Mouse (Mus musculus) embryo, embryonic 11 days (tissue): ENCODE measurements around the gene Gm45140.

ENCODE experiments used
- DNase-seq: peaks from one replicate; pipeline ENCODE4 v3.0.0-alpha.2; 2015

Gm45140 gene

DNA sequence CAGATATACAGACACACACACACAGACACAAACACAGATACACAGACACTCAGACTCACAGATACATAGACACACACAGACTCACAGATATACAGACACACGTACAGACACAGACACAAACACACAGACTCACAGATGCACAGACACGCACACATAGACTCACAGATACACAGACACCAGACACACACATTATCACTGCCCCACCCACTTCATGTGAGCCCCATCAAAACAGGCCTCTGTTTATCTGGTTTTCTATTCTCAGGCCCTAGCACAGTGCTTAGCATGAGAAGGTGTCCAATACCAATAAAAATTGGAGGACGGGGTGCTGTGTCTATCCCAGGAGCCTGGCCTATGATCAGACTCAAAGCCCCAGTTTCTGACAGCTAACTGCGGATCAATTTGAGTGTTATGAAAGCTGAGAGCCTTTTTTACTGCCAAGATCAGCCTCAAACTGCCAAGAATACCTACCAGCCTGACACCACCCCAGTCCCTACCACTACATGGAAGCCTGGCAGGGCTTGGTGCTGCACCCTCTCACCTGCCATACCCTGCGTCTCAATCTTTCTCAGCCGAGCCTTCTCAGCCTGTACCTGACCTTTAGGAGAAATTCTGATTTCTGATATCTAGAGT, 39.2 kb downstream of the Gm45140 start:
- DNase-seq, result no peak

DNA sequence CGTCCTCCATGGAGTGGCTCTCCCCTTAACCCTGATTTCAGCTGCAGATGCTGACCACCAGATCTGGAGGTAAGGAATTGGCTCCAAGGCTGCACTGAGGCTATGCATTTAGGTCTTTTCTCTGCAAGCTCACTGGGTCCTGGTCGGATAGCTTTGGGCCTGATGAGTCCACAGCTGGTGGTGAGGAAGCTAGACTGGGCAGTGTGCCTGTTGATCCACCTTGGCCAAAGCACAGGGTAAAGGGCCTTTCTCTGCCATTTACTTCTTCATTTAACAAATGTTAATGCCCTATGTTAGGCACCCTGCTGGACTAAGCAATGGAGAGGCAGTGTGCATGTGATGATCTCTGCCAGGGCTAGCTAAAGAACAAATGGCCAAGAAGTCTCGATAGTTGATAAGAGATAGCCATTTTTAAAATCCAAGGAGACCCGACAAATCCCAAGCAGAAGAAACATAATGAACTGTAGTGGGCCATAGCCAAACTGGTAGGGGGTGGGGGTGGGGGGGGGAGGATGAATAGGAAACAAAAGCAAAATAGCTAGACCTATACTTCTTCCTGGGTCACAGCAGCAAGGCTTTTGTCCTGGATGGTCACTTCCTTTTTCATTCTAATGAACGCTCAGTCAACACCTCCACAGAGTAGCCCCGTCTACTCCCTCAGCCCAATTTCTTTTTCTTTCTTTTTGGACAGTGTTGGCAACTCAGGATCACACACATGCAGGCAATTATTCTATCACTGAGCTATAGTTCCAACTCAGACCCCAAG, 40.0 kb downstream of the Gm45140 start:
- DNase-seq, result no peak

DNA sequence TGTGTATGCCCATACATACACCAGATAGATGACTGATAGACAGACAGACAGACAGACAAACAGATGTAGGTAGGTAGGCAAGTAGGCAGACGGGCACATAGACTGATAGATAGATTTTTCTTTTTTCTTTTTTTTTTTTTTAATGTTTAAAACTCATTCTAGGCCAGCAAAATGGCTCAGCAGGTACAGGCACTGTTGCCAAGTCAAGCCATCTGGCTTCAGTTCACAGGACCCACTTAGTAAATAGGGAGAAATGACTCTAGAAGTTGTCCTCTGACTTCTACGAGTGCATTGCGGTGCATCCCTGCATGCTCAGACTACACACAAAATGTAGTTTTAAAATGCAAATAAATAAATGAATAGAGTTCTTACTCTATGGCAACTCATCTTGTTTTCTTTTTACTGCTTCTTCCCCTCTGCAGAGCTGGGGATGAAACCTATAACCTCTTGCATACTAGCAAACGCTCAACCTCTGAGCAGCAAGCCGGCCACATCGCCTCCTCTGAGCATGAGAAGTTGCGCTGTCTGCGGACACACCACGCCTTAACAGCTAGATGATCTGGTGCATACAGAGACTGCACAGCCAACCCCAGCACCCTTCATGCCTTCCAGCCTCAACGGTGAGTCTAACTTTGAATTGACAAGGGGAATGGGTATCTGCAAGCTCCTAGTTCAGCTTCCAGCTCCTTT, 41.6 kb downstream of the Gm45140 start:
- DNase-seq, result no peak

DNA sequence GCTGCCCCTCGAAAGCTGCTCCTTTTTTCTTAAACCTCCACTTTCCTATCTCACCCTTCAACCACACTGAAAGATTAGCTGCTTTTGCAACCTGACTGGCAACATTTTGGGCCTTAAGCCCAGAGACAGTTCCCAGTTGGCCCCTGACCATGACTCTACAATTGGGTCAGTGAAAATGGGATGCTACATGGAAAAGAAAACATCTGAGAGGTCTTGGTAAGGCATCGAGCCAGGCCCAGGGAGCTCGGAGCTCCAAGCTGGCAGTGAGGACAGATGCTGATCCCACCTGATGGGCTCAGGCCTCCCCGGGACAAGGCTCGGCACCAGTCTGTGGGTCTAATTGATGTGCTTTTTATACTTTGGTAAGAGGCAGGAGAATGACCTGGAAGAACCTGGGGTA, 43.8 kb downstream of the Gm45140 start:
- no peak for DNase-seq

DNA sequence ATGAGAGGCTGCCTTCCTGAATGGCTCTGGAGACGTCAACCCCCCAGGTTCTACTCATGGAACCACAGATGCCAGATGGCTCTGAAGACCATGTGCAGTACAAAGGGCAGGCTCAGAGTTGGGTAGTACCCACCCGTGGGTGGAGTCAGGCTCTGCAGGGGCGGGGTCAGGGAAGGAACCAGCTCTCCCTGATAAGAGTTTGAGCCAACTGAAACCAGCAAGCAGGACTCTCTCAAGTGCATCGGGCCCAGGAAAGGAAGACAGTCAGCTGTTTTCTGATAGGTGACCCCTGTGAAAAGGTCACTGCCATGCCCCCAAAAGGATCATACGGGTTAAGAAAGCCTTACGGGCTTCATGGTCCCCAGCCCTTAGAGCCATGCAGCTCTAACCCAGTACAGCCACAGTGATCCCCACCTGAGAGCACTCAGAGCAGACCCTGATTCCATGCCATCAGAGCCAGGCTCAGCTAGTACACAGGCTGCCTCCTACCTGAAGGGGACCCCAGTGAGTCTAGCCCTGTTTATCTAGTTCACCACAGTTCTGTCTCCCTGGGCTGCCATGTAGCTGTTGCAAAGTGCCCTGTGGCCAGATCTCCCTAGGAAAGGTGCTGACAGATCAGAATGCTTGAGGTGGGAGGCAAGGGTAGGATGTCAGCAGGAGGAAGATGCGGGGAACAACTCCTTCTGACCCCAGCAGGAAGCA, 44.7 kb downstream of the Gm45140 start:
- no peak for DNase-seq

DNA sequence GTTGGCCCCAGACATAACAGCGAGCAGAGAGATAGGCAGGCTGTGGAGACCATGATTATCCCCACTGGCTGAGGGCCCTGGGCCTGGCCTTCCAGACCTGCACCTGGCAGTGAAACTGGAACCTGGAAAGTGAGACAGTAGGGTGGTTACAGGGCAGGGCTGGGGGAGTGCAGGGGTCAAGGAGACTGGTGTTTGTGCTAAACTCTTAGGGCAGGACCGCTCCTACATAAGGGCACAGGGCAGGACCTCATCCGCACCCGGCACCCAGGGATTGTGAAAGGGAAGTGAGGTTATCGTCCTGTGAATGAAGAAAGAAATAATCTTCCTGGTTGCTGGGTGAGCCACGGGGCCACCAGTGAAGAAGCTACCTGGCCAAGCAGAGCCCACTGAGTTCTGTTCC, 45.8 kb downstream of the Gm45140 start:
- DNase-seq, result no peak

DNA sequence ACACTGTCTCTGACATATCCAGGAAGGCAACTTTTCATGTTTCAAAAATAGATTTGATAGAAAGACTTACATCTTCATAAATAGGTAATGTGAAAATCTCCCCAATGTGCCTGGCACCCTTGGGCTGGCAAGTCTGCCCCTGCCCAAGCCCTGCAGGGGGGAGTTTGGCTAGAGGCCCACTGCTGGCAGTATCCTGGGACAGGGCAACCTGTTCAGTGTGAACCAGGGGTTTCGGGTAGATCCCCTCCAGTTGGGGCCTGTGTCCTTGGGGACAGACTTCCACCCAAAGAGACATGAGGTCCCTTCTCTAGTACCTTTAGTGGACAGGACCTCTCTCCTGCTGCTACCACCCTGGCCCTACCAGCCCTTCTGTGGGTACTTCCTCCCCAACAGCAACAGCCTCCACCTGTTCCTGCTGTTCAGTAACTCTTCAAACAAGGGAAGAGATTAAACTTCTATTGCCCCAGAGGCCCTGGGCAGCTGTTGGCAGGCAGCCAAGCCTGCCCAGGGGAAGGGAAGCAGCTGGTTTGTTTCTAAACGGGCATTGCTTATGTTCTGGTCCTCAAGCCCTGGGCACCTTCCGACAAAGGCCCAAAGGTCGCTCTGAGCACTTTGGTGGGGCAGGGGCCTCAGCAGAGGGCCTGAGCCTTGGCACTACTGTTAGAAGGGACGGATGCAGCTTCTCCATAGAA, 46.6 kb downstream of the Gm45140 start:
- no peak for DNase-seq

DNA sequence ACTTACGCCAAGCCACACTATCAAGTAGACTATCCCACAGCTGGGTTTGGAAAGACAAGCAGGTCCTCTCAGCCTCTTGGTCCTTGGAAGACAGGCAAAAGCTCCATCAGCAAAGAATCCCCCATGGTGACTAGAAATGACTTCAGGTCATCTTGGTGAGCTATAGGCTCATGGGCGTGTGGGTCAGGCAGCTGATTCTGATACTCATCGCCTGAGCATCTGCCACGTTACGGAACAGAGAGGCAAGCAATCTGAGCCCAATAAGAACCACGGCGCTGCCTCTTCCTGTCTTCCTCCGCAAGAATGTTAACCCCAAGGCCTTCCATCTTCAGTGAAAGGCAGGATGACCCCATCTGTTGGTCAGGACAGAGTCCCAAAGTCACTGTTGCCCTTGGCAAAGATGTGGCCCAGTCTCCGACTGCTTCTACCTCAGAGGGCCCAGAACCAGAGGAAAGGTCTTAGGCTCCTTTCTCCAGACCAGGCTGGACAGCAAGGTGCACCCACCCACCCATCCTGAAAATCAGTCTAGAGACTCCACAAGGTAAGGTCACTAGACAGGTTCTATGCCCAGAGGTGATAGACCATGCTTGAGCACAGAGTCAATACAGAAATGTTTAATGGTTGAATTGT, 47.2 kb downstream of the Gm45140 start:
- DNase-seq, result no peak

DNA sequence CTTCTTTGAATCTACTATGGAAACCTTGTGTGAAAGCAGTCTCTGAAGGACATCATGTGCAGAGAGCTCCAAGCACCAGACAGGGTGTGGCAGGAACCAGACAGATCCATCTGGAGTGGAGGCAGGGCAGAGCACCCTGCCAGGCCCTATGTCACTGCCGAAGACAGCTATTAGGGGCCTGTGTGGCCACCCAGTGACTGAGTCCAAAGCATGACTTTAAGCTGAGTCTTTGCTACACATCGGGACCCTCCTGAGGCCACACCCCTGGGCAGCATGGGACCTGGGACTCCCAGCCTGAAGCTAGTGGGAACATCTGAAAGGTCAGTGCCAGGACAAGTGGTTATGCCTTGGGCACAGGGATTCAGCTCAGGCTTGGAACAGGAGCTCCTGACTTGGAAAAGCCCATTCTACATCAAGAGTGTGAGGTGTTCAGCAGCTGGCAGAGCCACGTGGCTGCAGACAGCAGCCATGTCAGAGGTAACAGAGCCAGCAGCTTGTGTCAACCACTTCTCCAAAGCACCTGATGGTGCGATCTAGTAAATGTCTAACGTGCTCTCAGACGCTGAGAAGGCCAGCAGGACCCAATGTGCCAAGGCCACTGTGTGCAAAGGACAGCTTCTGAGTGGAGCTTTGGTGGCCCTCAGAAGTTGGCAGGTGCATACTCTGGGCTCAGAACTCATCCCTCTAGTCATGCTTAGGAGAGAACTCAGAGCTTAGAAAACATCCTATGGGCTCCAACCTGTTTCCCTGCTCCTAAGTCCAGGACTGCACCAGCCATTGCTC, 48.3 kb downstream of the Gm45140 start:
- DNase-seq, result no peak

DNA sequence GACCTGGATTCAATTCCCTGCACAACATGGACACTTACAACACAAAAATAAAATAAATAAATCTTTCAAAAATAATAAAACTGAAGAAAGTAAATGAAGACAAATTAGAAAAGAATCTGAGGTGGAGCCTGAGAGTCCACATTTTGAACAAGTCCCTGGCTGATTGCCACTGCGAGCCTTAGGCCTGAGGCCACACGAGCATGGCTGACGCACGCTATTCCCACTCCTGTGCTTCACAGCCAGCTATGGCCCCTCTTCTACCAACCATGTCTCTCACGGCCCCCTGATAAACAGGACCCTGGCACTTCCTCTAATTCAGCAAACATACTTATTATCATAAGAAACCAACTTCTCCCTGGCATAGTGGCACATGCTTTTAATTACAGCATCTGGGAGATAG, 49.0 kb downstream of the Gm45140 start:
- no peak for DNase-seq

DNA sequence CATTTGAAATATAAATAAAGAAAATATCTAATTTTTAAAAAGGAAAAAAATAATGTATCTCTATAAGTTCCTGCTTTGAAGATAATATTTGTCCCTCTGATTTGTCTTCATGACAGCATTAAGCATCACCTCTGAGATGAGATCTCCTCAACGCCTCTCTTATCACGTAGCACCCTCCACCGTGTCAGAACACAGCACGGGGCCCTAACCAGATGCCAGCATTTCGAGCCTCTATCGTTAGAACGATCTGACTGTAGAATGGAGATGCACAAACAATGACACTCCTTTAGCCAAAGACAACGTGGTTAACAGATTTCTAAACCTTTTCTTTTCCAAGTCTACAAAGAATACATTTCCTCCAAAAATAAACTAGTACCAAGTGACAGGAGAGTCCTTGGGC, 51.6 kb downstream of the Gm45140 start:
- DNase-seq, result no peak

DNA sequence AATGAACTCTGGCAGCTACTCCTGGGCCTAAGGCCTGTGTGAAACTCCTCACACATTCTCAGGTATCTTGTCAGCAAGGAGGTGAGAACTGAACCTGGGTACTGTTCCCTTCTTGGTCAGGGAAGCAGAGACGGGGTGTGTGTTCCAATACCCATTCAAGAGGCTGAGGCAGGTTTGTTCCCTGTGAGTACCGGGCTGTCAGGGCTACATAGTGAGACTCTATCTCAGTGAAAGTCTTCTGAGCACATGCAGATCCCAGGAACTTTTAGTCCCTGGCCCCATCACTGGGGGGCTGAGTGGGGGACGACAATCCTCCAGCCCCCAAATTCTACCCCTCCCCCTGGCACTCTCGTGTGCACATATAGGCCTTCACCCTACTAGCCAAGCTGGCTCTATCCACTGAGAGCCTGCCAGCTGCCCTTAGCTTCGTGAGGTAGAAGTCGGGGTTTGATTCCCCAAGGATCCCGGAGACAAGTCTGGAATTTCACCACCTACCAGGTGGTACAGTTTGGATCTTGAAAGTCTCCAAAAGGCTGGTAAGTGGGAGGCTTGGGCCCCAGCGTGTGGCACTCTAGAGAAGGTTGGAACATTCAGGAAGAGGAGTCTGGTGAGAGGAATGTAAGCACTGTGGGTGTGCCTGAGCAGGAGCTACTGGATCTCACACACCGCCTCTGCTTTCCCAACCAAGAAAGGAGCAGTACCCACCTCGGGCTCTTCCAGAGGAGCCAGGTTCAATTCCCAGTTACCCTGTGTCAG, 54.9 kb downstream of the Gm45140 start:
- DNase-seq, result no peak

DNA sequence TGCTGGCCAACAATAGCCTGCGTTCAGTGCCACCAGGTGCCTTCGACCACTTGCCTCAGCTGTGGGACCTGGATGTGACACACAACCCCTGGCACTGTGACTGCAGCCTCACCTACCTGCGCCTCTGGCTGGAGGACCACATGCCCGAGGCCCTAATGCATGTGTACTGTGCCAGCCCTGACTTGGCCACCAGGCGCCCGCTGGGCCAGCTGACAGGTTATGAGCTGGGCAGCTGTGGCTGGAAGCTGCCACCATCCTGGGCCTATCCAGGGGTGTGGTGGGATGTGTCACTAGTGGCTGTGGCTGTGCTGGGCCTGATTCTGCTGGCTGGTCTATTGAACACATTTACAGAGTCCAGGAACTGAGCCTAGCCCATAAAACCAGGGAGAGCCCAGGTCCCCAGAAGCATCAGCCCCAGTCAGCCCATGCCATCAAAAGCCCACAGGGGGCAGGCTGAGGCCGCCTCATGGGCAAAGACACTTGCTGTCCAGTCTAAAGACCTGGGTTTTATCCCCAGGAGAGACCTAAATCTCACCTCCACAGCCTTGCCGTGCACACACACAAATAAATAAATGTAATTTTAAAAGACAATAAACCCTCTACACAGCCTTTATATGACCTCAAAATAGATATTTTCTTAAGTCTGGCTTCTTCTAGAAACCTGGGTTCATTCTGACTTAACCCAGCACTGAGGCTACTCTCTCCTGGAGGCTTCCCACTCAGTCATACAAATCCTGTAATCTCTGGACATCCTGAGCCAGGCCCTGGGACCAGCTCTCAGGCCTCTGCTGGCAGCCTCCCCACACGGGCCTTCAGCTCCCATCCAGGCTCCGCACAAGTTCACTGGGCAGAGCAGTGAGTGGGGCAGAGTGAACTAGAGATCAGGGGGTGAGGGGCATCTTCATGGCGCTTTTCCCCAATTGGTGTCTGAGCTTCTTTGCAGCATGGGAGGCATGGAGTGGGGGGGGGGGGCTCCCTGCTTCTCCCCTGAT, 56.1 kb downstream of the Gm45140 start:
- no peak for DNase-seq

DNA sequence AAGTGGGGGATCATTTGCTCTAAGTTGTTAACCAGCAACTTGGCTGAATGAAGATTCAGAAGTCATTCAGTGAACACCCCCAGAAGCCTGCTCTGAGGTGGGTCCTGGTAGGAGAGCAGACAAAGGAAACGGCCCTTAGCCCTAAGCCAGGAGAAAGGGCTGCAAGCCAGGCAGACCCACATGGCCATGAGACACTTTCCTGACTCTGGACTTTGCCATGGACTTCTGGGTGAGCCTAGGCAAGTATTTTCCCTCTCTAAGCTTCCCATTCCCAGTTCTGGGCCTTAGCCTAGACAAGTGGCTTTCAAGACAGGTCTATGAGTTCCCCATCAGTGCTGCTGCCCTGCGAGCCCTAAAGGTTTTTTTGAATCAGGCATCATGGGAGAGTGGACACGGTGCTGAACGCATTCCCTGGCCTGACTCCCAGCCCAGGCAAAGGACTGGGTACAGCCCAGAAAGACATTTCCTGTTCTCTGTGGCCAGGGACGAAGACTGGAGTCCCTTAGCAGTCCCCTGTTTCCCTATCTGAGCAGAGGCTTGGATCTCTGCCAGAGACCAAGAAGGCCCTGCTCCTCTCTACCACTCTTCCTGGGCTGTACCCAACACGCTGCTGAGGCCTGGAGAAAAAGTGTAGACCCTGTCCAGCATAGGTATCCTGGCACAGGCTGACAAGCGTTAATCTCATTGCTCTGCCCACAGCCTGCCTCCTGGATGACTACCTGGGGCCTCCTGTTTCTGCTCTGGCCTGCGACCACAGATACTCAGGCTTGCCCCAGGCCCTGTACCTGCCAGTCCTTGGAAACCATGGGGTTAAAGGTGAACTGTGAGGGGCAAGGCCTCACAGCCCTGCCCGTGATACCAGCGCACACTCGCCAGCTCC, 57.1 kb downstream of the Gm45140 start:
- DNase-seq, result no peak

DNA sequence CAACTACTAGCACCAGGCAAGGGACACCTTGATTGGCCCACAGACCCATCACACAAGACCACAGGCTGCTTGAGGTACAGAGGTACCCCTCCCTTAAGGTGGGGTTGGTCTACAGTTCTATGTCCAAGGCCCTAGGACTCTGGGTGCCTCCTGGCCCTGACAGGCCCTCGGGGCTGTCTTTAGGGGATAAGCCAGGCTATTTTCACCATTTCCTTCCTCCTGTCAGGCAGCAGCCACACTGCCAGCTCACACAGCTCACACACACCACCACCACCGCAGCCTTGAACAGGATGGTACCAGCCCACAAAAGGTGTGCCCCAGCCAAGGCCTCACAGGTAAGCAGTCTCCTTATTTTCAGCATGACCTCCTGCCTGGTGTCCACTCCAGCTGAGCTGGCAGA, 57.8 kb downstream of the Gm45140 start, which contains the start of gene Gp9:
Gp9 (plus strand) TSS at position 231 of the 400 bp plus-strand sequence.
- DNase-seq, result no peak

DNA sequence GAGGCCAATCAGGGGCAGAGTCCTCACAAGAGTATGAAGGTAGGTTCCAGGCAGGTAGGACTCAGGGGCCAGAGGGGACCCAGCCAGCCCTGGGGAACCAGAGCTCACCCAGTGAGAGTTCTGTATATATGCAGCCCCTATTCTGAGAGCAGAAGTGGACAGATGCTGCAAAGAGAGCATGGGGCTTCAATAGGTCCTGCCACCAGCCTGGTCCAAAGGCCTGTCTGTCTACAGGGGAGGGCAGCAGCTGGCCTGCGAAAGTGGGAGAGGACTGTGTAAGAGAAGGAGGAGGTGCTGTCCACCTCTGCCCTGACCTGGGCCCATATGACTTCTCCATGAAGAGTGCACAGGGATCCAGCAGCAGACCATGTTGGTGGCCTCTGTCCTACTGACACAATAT, 58.9 kb downstream of the Gm45140 start:
- DNase-seq, result no peak

DNA sequence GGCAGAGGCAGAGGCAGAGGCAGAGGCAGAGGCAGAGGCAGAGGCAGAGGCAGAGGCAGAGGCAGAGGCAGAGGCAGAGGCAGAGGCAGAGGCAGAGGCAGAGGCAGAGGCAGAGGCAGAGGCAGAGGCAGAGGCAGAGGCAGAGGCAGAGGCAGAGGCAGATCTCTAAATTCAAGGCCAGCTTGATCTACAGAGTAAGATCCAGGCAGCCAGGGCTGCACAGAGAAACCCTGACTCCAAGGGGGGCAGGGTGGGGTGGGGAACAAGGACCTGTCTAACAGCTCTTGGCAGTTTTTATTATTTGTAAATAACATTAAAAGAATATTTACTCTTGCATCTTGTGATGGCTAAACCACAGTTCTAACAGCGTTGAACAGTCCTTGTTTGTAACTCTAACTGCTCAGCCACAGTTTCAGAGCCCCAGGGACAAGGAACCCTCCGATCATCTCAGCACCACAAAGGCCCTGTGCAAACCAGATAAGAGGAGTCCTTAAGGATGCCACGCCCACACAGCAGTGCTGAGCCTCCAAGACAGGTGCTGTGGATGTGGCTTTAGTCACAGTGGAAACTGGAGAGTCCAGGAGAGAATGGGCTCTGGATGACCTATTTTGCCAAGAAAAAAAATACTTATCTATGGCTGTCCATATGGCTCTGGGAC, 59.9 kb downstream of the Gm45140 start:
- no peak for DNase-seq

DNA sequence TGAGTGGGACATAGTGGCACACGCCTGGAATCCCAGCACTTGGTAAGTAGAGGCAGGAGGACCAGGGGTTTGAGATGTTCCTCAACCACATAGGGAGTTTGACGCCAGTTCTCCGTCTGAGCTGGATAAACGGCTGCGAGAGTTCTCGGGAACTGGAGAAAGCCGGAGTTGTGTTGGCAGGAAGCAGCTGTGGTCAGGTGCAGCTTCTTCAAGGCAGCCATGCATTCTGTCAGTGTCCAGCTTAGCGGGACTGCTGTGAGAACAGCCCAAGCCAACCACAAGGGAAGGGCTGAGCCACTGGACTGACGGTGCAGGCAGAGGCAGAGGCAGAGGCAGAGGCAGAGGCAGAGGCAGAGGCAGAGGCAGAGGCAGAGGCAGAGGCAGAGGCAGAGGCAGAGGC, 60.7 kb downstream of the Gm45140 start:
- no peak for DNase-seq
